Mouse (Mus musculus) hindbrain, postnatal 0 days (tissue): ENCODE measurements around the gene Hacl1. TPM values are rescaled to one million over a fixed set of nuclear protein-coding genes. Genes with fewer than 3 reads are reported as not detected.

ENCODE experiments used
- ATAC-seq: fragments of 200-750 bp; cut with Nextera tagmentation; 2 replicates; pipeline ENCODE4 v1.8.0; 2017; ENCODE audit warnings: mild to moderate bottlenecking, moderate TSS enrichment, moderate library complexity
- DNase-seq: peaks from one replicate; pipeline ENCODE4 v3.0.0-alpha.2; 2015; ENCODE audit warnings: low spot score
- H3K27ac ChIP-seq: fragments of 300-500 bp; sonication (generic); 2 replicates; pipeline ENCODE4 v1.5.1; 2014; ENCODE audit warnings: mild to moderate bottlenecking
- H3K27me3 ChIP-seq: fragments of 300-500 bp; sonication (generic); 2 replicates; pipeline ENCODE4 v1.6.1; 2014; ENCODE audit warnings: low read length, mixed read lengths; ENCODE audit not compliant: insufficient read depth
- H3K36me3 ChIP-seq: fragments of 300-500 bp; sonication (generic); 2 replicates; pipeline ENCODE4 v1.6.1; 2014; ENCODE audit warnings: low read length, mixed read lengths; ENCODE audit not compliant: insufficient read depth
- H3K4me1 ChIP-seq: fragments of 300-500 bp; sonication (generic); 2 replicates; pipeline ENCODE4 v1.6.1; 2014; ENCODE audit warnings: antibody characterized with exemption, low read length, mixed read lengths; ENCODE audit not compliant: insufficient read depth
- H3K4me2 ChIP-seq: fragments of 300-500 bp; sonication (generic); 2 replicates; pipeline ENCODE4 v1.6.1; 2014; ENCODE audit warnings: low read depth, mild to moderate bottlenecking, low read length, moderate library complexity, mixed read lengths
- H3K4me3 ChIP-seq: fragments of 300-500 bp; sonication (generic); 2 replicates; pipeline ENCODE4 v1.5.1; 2014; ENCODE audit warnings: low read length
- H3K9ac ChIP-seq: fragments of 300-500 bp; sonication (generic); replicated peaks from 2 replicates; pipeline ENCODE4 v1.6.1; 2014; ENCODE audit warnings: mild to moderate bottlenecking, low read length, moderate library complexity, mixed read lengths
- H3K9me3 ChIP-seq: fragments of 300-500 bp; sonication (generic); 2 replicates; pipeline ENCODE4 v1.6.1; 2016; ENCODE audit warnings: low read length, mixed read lengths
- CTCF ChIP-seq: IDR thresholded peaks from 2 replicates; pipeline ENCODE4 v1.5.1; 2016; ENCODE audit warnings: antibody characterized with exemption, control low read depth, low read depth
- WGBS: fragments of 180-500 bp; shearing (Covaris S2); extraction: QIAGEN DNeasy Blood & Tissue Kit; methylation state at CpG from one replicate; pipeline ENCODE4 v1.1.7; 2014; 5-methylcytosine and 5-hydroxymethylcytosine counted together
- polyA plus RNA-seq: library from polyadenylated mRNA; unstranded; fragments of >200 nt; fragmentation: Nextera tagmentation; extraction: Ambion mirVana; gene quantifications from 2 replicates; pipeline ENCODE4 v1.2.1, GENCODE M21; 2015
- total RNA-seq: library from RNA; depleted of rRNA; stranded (reverse); fragments of >200 nt; gene quantifications from 2 replicates; pipeline ENCODE4 v1.2.3, GENCODE M21; 2014; rRNA removed

Hacl1 gene
- total and polyA plus RNA-seq, 2 experiments from 2014 or later: 10.9 to 12.8 TPM

DNA sequence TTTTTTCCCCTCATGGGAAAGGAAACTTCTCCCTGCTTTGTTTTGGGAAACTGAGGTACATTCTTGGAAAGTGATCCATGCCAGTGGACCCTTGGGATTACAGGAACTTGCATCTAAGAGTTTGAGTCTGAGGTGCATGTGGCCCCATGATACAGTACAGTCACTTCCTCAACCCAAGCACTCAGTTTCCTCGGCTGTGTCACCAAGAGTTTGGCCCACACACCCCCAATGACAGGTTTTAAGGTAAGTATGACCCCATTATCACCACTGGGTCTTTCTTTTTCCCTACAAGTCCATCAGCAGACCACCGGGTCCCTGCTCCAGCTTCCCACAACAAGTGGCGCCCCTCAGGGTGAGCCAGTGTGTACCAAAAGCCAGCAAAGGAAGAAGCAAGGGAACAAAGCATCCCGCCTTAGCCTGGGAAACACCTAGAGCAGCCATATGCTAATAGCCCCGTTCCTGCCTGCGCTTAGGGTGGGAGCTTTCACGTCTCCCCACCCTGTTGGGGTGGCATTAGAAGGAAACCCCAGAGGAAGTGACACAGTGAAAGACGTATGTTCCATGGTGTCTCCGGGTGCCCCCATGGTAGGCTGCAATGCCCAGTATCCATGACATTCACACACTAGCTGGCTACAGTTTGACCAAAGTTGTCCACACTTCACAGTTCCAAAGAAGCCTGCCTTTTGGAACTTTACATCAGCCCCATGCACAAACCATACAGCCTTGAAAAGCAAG, 84.4 kb downstream of the Hacl1 start:
- 86% methylated on average over 9 of the region's 9 CpGs for WGBS
- no peak for ATAC-seq
- Histone ChIP-seq H3K36me3 (no peaks in the 10 kb centered on the region), H3K4me3 (no peak overlapping the region), H3K9me3 (no peaks in the 10 kb centered on the region), H3K4me2 (no peak overlapping the region), H3K4me1 (no peaks in the 10 kb centered on the region), H3K27me3 (no peaks in the 10 kb centered on the region), H3K9ac (no peak overlapping the region), H3K27ac (no peak overlapping the region)
- TF ChIP-seq CTCF: no peak
- no peak for DNase-seq

DNA sequence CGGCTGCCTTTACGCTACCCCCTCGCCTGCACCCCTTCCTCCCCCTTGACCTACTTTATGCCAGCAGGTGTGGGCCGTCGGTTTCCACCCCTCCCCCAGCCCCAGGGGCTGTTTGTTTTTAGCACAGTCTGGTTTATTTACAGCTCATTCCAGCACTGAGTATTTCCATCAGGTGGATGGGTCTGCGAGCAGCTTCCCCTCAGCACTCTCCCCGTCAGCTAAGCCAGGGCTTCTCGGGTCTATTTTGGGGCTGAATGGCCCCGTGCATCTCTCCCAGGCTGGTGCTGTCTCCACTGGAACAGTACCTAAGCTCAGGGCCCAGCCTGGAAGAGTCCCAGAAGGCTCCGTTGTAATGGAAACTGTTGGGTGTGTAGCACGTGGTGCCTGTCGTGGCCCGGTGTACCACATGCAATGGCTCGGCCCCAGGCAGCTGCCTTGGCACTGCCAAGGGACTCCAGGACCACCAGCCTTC, 85.1 kb downstream of the Hacl1 start:
- no peaks in the 10 kb centered on the region for H3K4me1 ChIP-seq
- no peak overlapping the region for H3K4me3 ChIP-seq
- no peak overlapping the region for H3K9ac ChIP-seq
- ATAC-seq: no peak
- H3K4me2 ChIP-seq: no peak overlapping the region
- H3K27ac ChIP-seq: no peak overlapping the region
- TF ChIP-seq CTCF: no peak
- H3K9me3 ChIP-seq: no peaks in the 10 kb centered on the region
- H3K36me3 ChIP-seq: no peaks in the 10 kb centered on the region
- DNase-seq: no peak
- no peaks in the 10 kb centered on the region for H3K27me3 ChIP-seq
- WGBS: 63% methylated on average over 14 of the region's 14 CpGs

DNA sequence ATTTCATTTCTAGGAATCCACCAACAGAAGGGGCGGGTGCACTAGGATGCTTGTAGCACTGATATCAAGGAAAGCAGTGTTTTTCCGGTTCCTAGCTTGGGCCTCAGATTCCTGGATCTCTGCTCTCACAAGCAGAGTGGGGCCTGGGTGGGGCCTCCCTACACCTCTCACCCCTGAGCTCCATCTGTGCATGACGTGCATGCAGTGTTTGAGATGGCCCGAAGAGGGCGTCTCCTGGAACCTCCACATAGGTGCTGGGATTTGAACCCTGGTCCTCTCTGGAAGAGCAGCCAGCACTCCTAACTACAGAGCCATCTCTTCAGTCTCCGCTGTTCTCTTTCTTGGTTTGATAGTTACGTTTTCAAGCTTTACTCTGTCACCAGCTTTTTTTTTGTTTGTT, 86.1 kb downstream of the Hacl1 start:
- no peak overlapping the region for H3K4me3 ChIP-seq
- no peak for TF ChIP-seq CTCF
- DNase-seq (no peak), ATAC-seq (no peak)
- H3K9ac ChIP-seq: no peak overlapping the region
- no peaks in the 10 kb centered on the region for H3K9me3 ChIP-seq
- H3K27me3 ChIP-seq: no peaks in the 10 kb centered on the region
- H3K27ac ChIP-seq: no peak overlapping the region
- no peak overlapping the region for H3K4me2 ChIP-seq
- H3K4me1 ChIP-seq: no peaks in the 10 kb centered on the region
- H3K36me3 ChIP-seq: no peaks in the 10 kb centered on the region
- WGBS: 90% methylated on average over 7 of the region's 7 CpGs

Other genes with a start within 250 kb of the Hacl1 start
- 41.6 and 53.9 TPM in 2 replicates for gene Sh3bp5, start 205.2 kb downstream of the Hacl1 start, total RNA-seq
- 127 and 149 TPM in 2 replicates for gene Sh3bp5, start 205.2 kb downstream of the Hacl1 start, polyA plus RNA-seq
- 8.6 and 11.7 TPM in 2 replicates for gene Eaf1, start 146.9 kb downstream of the Hacl1 start, total RNA-seq
- gene Eaf1, start 146.9 kb downstream of the Hacl1 start, polyA plus RNA-seq: 6.3 and 6.4 TPM in 2 replicates
- gene Mettl6, start 146.2 kb downstream of the Hacl1 start, total RNA-seq: 14.8 and 14.9 TPM in 2 replicates
- 32.7 and 36.8 TPM in 2 replicates for gene Mettl6, start 146.2 kb downstream of the Hacl1 start, polyA plus RNA-seq
- 0.47 and 0.63 TPM in 2 replicates for gene Colq, start 49.9 kb downstream of the Hacl1 start, total RNA-seq
- gene Colq, start 49.9 kb downstream of the Hacl1 start, polyA plus RNA-seq: 0.79 and 0.80 TPM in 2 replicates
- not detected in 2 replicates for gene Gm49387, start 408 bp downstream of the Hacl1 start, total RNA-seq
- gene Gm49387, start 408 bp downstream of the Hacl1 start, polyA plus RNA-seq: 1.2 TPM in 1 of 2 replicates, not detected in the other
- gene Btd, start 258 bp downstream of the Hacl1 start, total RNA-seq: 30.8 and 42.4 TPM in 2 replicates
- gene Btd, start 258 bp downstream of the Hacl1 start, polyA plus RNA-seq: 22.4 and 24.5 TPM in 2 replicates
- 21.9 and 24.9 TPM in 2 replicates for gene Ankrd28, start 189.4 kb upstream of the Hacl1 start, total RNA-seq
- 8.1 and 8.5 TPM in 2 replicates for gene Ankrd28, start 189.4 kb upstream of the Hacl1 start, polyA plus RNA-seq